Mouse (Mus musculus) embryonic facial prominence, embryonic 15.5 days (tissue): ENCODE data around the gene Rnf182. TPM values are rescaled to one million over a fixed set of nuclear protein-coding genes. Genes with fewer than 3 reads are reported as not detected.

Experiments used
- ATAC-seq: fragments of 200-750 bp; cut with Nextera tagmentation; 2 replicates; pipeline ENCODE4 v1.8.0; 2017; ENCODE audit warnings: low read depth, moderate TSS enrichment; ENCODE audit not compliant: insufficient number of reproducible peaks, low FRiP score, low TSS enrichment
- H3K27ac ChIP-seq: fragments of 300-500 bp; sonication (generic); replicated peaks from 2 replicates; pipeline ENCODE4 v1.5.1; 2015; ENCODE audit warnings: mild to moderate bottlenecking, inconsistent platforms
- H3K27me3 ChIP-seq: fragments of 300-500 bp; sonication (generic); 2 replicates; pipeline ENCODE4 v1.6.1; 2015; ENCODE audit warnings: inconsistent platforms
- H3K36me3 ChIP-seq: fragments of 300-500 bp; sonication (generic); 2 replicates; pipeline ENCODE4 v1.6.1; 2015; ENCODE audit warnings: mild to moderate bottlenecking, inconsistent platforms
- H3K4me1 ChIP-seq: fragments of 300-500 bp; sonication (generic); 2 replicates; pipeline ENCODE4 v1.6.1; 2015; ENCODE audit warnings: inconsistent platforms
- H3K4me2 ChIP-seq: fragments of 300-500 bp; sonication (generic); replicated peaks from 2 replicates; pipeline ENCODE4 v1.6.1; 2015; ENCODE audit warnings: mild to moderate bottlenecking, inconsistent platforms
- H3K4me3 ChIP-seq: fragments of 300-500 bp; sonication (generic); replicated peaks from 2 replicates; pipeline ENCODE4 v1.5.1; 2015; ENCODE audit warnings: mild to moderate bottlenecking, inconsistent platforms
- H3K9ac ChIP-seq: fragments of 300-500 bp; sonication (generic); 2 replicates; pipeline ENCODE4 v1.6.1; 2015; ENCODE audit warnings: inconsistent platforms
- H3K9me3 ChIP-seq: fragments of 300-500 bp; sonication (generic); replicated peaks from 2 replicates; pipeline ENCODE4 v1.6.1; 2016; ENCODE audit warnings: inconsistent platforms
- WGBS: fragments of 180-500 bp; shearing (Covaris S2); methylation state at CpG from one replicate; pipeline ENCODE4 v1.1.7; 2015; 5-methylcytosine and 5-hydroxymethylcytosine counted together
- polyA plus RNA-seq: library from polyadenylated mRNA; unstranded; fragments of >200 nt; fragmentation: Nextera tagmentation; extraction: Ambion mirVana; gene quantifications from 2 replicates; pipeline ENCODE4 v1.2.1, GENCODE M21; 2015

Rnf182 gene
- polyA plus RNA-seq, 1 experiment from 2014 or later, result 11.1 TPM

- 0 out of 2 replicates have a peak, but pooled peaks cover under 1% of the 10 kb centered on the region for H3K4me1 ChIP-seq
- H3K9ac ChIP-seq, result no peak overlapping the region
- no peak overlapping the region for H3K4me2 ChIP-seq
- no peaks in the 10 kb centered on the region for H3K36me3 ChIP-seq
- no peaks in the 10 kb centered on the region for H3K27me3 ChIP-seq
- H3K9me3 ChIP-seq, result no peaks in the 10 kb centered on the region
- no peak for ATAC-seq
- WGBS, result 80% methylated on average over 6 of the region's 6 CpGs
- no peak overlapping the region for H3K27ac ChIP-seq
- no peak overlapping the region for H3K4me3 ChIP-seq
Observed at GRCm38 (mm10) chr13:43654091-43654490, 38.6 kb downstream of the Rnf182 start.

DNA sequence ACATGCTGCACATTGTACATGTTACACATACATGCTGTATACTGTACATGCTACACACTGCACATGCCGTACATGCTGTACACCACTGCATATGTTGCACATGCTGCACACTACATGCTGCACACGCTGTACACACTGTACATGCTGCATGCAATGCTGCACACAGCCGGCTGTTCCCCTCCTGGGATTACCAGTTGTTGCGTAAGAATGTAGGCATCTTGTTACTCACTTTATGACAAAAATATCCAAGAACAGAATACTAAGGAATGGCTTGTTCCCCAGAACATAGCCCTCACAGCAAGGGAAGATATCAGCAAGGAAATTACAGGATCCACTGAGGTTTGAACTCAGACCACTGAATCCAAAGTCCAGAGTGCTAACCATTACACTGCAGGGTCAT, 47.7 kb downstream of the Rnf182 start:
- no peaks in the 10 kb centered on the region for H3K36me3 ChIP-seq
- H3K4me2 ChIP-seq, result no peak overlapping the region
- no peak overlapping the region for H3K9ac ChIP-seq
- no peak overlapping the region for H3K4me3 ChIP-seq
- H3K27me3 ChIP-seq, result no peaks in the 10 kb centered on the region
- ATAC-seq, result no peak
- no peaks in the 10 kb centered on the region for H3K9me3 ChIP-seq
- 81% methylated on average over 4 of the region's 4 CpGs for WGBS
- H3K4me1 ChIP-seq, result 0 out of 2 replicates have a peak, but pooled peaks cover 3% of the 10 kb centered on the region
- no peak overlapping the region for H3K27ac ChIP-seq

- 0 out of 2 replicates have a peak, but pooled peaks cover 3% of the 10 kb centered on the region for H3K4me1 ChIP-seq
- H3K9me3 ChIP-seq, result no peaks in the 10 kb centered on the region
- WGBS, result 75% methylated on average over 12 of the region's 12 CpGs
- no peak overlapping the region for H3K27ac ChIP-seq
- no peak for ATAC-seq
- H3K9ac ChIP-seq, result no peak overlapping the region
- no peaks in the 10 kb centered on the region for H3K36me3 ChIP-seq
- H3K4me3 ChIP-seq, result no peak overlapping the region
- no peaks in the 10 kb centered on the region for H3K27me3 ChIP-seq
- no peak overlapping the region for H3K4me2 ChIP-seq
Observed at GRCm38 (mm10) chr13:43666130-43666529, 50.6 kb downstream of the Rnf182 start.

DNA sequence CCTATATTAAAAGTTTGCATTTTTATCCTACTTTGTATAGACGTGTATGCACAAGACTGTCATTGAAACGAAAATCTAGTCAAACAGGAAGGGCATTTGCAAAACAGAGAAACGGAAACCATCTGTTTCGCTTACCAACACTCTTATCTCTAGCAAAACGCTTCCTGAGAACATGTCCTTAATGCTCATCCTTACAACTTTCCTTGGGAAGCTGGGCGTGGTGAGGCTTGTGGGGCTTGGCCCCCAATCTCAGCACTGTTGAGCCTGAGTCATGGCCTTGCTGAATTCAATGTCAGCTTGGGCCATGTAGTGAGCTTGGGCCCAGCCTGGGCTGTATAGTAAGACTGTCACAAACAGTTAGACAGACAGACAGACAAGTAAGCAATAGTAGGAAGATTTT, 51.4 kb downstream of the Rnf182 start:
- Histone ChIP-seq H3K9ac (no peak overlapping the region), H3K36me3 (no peaks in the 10 kb centered on the region), H3K4me1 (0 out of 2 replicates have a peak, but pooled peaks cover 3% of the 10 kb centered on the region), H3K4me2 (no peak overlapping the region), H3K4me3 (no peak overlapping the region), H3K27ac (no peak overlapping the region), H3K9me3 (no peaks in the 10 kb centered on the region), H3K27me3 (no peaks in the 10 kb centered on the region)
- WGBS, result 44% methylated on average over 6 of the region's 6 CpGs
- no peak for ATAC-seq

DNA sequence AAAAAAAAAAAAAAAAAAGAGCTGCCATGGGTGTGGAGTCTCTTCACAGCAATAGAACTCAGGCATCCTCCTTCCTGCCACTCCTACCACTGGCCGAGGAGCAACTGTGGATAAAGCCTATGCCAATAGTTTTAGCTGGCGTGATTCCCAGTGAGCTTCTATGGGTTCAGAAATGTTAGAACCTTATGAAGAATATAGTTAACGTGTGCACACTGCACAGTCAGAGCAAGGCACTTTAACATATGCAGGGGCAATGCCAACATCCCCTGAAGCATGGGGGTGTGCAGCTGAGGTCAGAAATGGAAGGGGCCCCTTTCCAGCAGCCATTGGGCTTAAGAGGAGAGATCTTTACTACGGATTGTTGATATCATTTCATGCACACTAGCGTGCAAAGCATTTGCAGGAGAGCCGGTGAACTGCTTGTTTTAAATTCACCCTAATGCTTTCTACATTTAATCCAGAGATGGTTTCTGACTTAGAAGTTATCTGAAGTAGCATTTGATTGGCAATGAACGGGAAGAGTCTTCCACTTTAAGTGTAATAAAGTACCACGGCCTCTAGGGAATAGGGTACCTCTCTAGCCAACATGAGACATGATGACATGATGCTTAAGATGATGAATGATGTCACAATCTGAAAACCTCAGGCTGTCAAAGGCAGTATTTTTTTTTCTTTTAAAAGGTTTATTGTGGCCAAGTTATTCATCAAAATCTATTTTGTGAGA, 61.8 kb downstream of the Rnf182 start:
- peak; percentile 19; the same call in 1 of the 2 replicates for ATAC-seq
- WGBS, result 54% methylated on average over 8 of the region's 8 CpGs
- Histone ChIP-seq H3K36me3 (no peaks in the 10 kb centered on the region), H3K27me3 (no peaks in the 10 kb centered on the region), H3K9ac (no peak overlapping the region), H3K27ac (no peak overlapping the region), H3K9me3 (no peaks in the 10 kb centered on the region), H3K4me2 (no peak overlapping the region), H3K4me1 (peaks cover 2% of the 10 kb centered on the region; the same call in 1 of the 2 replicates), H3K4me3 (no peak overlapping the region)

- Histone ChIP-seq H3K27ac (no peak overlapping the region), H3K9me3 (no peaks in the 10 kb centered on the region), H3K9ac (no peak overlapping the region), H3K4me3 (no peak overlapping the region), H3K36me3 (no peaks in the 10 kb centered on the region), H3K27me3 (no peaks in the 10 kb centered on the region), H3K4me1 (peaks cover 2% of the 10 kb centered on the region; the same call in 1 of the 2 replicates), H3K4me2 (no peak overlapping the region)
- 46% methylated on average over 5 of the region's 5 CpGs for WGBS
- ATAC-seq, result peak; percentile 51; the same call in 1 of the 2 replicates
Observed at GRCm38 (mm10) chr13:43677883-43678244, 62.4 kb downstream of the Rnf182 start.

DNA sequence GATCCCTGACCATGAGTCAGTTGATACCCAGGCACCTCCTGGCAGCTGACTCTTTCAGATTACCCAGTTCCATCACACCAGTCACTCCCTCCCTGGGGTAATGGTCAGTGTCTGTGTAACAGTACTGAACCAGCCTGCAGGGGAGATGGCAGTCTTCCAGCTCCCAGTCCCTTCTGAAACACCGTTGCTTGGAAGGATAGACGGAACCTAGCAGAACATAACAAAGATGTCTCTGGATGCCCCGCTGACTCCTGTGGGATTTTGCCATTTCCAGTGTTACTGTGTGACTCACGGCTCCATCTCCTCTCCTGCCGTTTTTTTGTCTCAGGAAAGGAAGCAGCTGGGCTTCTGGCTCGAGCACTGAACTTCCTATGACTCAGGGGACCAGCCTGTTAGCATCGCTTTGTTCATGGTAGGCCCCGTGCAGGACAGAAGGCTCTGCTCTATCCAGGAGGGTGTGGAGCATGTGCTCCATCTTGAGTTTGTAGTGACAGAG, 69.0 kb downstream of the Rnf182 start:
- Histone ChIP-seq H3K9ac (no peak overlapping the region), H3K36me3 (no peaks in the 10 kb centered on the region), H3K9me3 (no peaks in the 10 kb centered on the region), H3K4me2 (no peak overlapping the region), H3K4me1 (peaks cover 7% of the 10 kb centered on the region; the same call in 1 of the 2 replicates), H3K27me3 (no peaks in the 10 kb centered on the region), H3K27ac (no peak overlapping the region), H3K4me3 (no peak overlapping the region)
- WGBS, result 49% methylated on average over 8 of the region's 8 CpGs
- ATAC-seq, result no peak; the same call in 1 of the 2 replicates

GRCm38 (mm10) chr13:43688065-43688464, 72.6 kb downstream of the Rnf182 start:
- no peaks in the 10 kb centered on the region for H3K9me3 ChIP-seq
- no peak for ATAC-seq
- H3K27me3 ChIP-seq, result no peaks in the 10 kb centered on the region
- no peaks in the 10 kb centered on the region for H3K36me3 ChIP-seq
- H3K27ac ChIP-seq, result no peak overlapping the region
- peaks cover 12% of the 10 kb centered on the region; the same call in 1 of the 2 replicates for H3K4me1 ChIP-seq
- H3K4me2 ChIP-seq, result no peak overlapping the region
- no peak overlapping the region for H3K9ac ChIP-seq
- H3K4me3 ChIP-seq, result no peak overlapping the region
- 78% methylated on average over 10 of the region's 10 CpGs for WGBS

GRCm38 (mm10) chr13:43691755-43692154, 76.2 kb downstream of the Rnf182 start:
- Histone ChIP-seq H3K4me3 (no peak overlapping the region), H3K36me3 (no peaks in the 10 kb centered on the region), H3K4me2 (no peak overlapping the region), H3K27me3 (no peaks in the 10 kb centered on the region), H3K9me3 (no peaks in the 10 kb centered on the region), H3K9ac (no peak overlapping the region), H3K4me1 (0 out of 2 replicates have a peak, but pooled peaks cover 5% of the 10 kb centered on the region), H3K27ac (no peak overlapping the region)
- ATAC-seq, result no peak
- WGBS, result 55% methylated on average over 3 of the region's 3 CpGs

DNA sequence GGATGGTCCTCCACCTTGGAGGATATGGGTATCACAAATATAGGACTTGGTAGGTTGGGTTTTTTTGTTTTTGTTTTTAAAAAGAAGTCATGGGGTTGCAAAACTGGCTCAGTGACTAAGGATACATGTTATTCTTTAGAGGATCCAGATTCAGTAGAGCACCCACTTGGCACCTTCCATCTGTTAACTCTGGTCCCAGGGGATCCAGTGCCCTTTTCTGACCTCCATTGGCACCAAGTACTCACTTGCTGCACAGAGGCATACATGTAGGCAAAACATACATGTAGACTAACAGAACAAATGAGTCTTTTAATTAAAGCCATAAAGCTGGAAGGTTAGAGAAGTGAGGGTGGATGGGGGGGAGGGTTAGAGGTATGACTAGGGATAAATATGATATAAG, 80.0 kb downstream of the Rnf182 start:
- H3K27me3 ChIP-seq, result no peaks in the 10 kb centered on the region; the same call in 1 of the 2 replicates
- H3K36me3 ChIP-seq, result no peaks in the 10 kb centered on the region
- no peak overlapping the region for H3K4me2 ChIP-seq
- no peak for ATAC-seq
- H3K9me3 ChIP-seq, result no peaks in the 10 kb centered on the region
- 0 out of 2 replicates have a peak, but pooled peaks cover 5% of the 10 kb centered on the region for H3K4me1 ChIP-seq
- H3K4me3 ChIP-seq, result no peak overlapping the region
- H3K9ac ChIP-seq, result no peak overlapping the region
- H3K27ac ChIP-seq, result no peak overlapping the region

GRCm38 (mm10) chr13:43696011-43696410, 80.5 kb downstream of the Rnf182 start:
- 89% methylated on average over 7 of the region's 7 CpGs for WGBS
- no peaks in the 10 kb centered on the region for H3K9me3 ChIP-seq
- H3K4me2 ChIP-seq, result no peak overlapping the region
- no peaks in the 10 kb centered on the region for H3K36me3 ChIP-seq
- no peak for ATAC-seq
- H3K4me3 ChIP-seq, result no peak overlapping the region
- H3K4me1 ChIP-seq, result 0 out of 2 replicates have a peak, but pooled peaks cover 5% of the 10 kb centered on the region
- no peak overlapping the region for H3K27ac ChIP-seq
- H3K9ac ChIP-seq, result no peak overlapping the region
- H3K27me3 ChIP-seq, result no peaks in the 10 kb centered on the region; the same call in 1 of the 2 replicates
